Comparison of ENCODE assay signal across 20 mouse cellular contexts in genomic region chr9:32610631-32611030, GRCm38 (mm10). TPM values are rescaled to one million over a fixed set of nuclear protein-coding genes. Genes with fewer than 3 reads are reported as not detected.
DNase-seq lines count a peak whose midpoint lies in the region; ATAC-seq and TF ChIP-seq lines count a peak whose summit lies in the region.
"Had no signal": no experiment of that assay in that cellular context is flagged by ENCODE, and none has a peak within 500 bp of the region (broad histone marks: within the 10 kb centered on the region; RNA-seq: fewer than 3 reads in every experiment).

No protein-coding gene starts in this region.

- no peak overlapping the region for H3K4me3 ChIP-seq in kidney, postnatal 0 days (replicated peaks; ENCODE audit: low read depth, low read length)
- no peak overlapping the region for H3K4me3 ChIP-seq in cerebellum, adult 2 months (replicated peaks; ENCODE audit: insufficient read depth, low read depth, low read length)
- H3K4me3 ChIP-seq: forebrain, embryonic 12.5 days; liver, embryonic 13.5 days; lung, embryonic 15.5 days had no signal

- TF ChIP-seq CTCF in Patski (IDR thresholded peaks at IDR 0.05): no peak
- no peak for TF ChIP-seq CTCF in kidney, postnatal 0 days (IDR thresholded peaks at IDR 0.05; ENCODE audit: low read depth)
- TF ChIP-seq CTCF in cerebellum, adult 2 months (IDR thresholded peaks at IDR 0.05; ENCODE audit: borderline replicate concordance, insufficient read depth, low read depth, low read length): no peak

- ATAC-seq in Patski: peak; percentile 70
- peak; percentile 93 for ATAC-seq in kidney, postnatal 0 days (replicated peaks; ENCODE audit: low FRiP score, low read depth)
- ATAC-seq: CD4-positive, CD25-positive, alpha-beta regulatory T cell, adult 4 months; hindbrain, postnatal 0 days had no signal

- CTCF ChIA-PET in Patski (lab: Charles Lee): interaction anchor here (1.3 kb wide), 1 partner anchor 18 kb away, joined by 4 read pairs; no protein-coding TSS in a partner anchor

- peaks cover 3% of the 10 kb centered on the region; the same call in 1 of the 2 replicates for H3K4me1 ChIP-seq in kidney, postnatal 0 days (replicated peaks; ENCODE audit: insufficient read depth, low read length)
- H3K4me1 ChIP-seq in cerebellum, adult 2 months (ENCODE audit: control insufficient read depth, insufficient read depth, low read length): no peaks in the 10 kb centered on the region; the same call in 1 of the 2 replicates

- no peak overlapping the region for H3K9ac ChIP-seq in kidney, postnatal 0 days (ENCODE audit: low read depth, low read length)
- H3K9ac ChIP-seq: forebrain, embryonic 12.5 days; liver, embryonic 13.5 days; lung, embryonic 15.5 days had no signal

- no peaks in the 10 kb centered on the region for H3K27me3 ChIP-seq in Patski
- no peaks in the 10 kb centered on the region for H3K27me3 ChIP-seq in kidney, postnatal 0 days (ENCODE audit: insufficient read depth, low read length)
- peaks cover 1% of the 10 kb centered on the region; the same call in 1 of the 2 replicates for H3K27me3 ChIP-seq in cerebellum, adult 2 months (ENCODE audit: control insufficient read depth, insufficient read depth, low read length)
- H3K27me3 ChIP-seq: lung, embryonic 15.5 days had no signal

- 53% methylated on average over 4 of the region's 4 CpGs for WGBS in kidney, postnatal 0 days
- WGBS in cerebellum, adult 2 months: 66% methylated on average over 4 of the region's 4 CpGs

- DNase-seq in A20 (ENCODE audit: low read depth, low spot score): peak; percentile 76
- peak; percentile 62 for DNase-seq in Patski (ENCODE audit: low read depth, low spot score)
- DNase-seq in kidney, postnatal 0 days (ENCODE audit: low spot score): no peak
- peak; percentile 50 for DNase-seq in thymus, postnatal 0 days (ENCODE audit: low spot score)
- no peak for DNase-seq in cerebellum, adult 2 months
- DNase-seq in spleen, adult 12 weeks (ENCODE audit: low spot score): no peak
- DNase-seq in T-cell, adult 2 months (ENCODE audit: low spot score): no peak
- DNase-seq: adrenal gland, adult 8-10 months; cerebellum, adult 11 months; cerebellum, postnatal 36 days; gastrocnemius, postnatal 14 days; liver, embryonic 13.5 days; right cerebral cortex, adult 18-20 months; spleen, adult 18-20 months had no signal

- in situ Hi-C loops in Patski (cut with MboI; ENCODE audit: low pct_unique_long_range_greater_than_20kb): loop anchor here (5.0 kb wide), 1 partner anchor 82 kb away; no protein-coding TSS in a partner anchor

- TF ChIP-seq POLR2A in cerebellum, adult 2 months (IDR thresholded peaks at IDR 0.05; ENCODE audit: borderline replicate concordance, insufficient read depth, low read length): no peak

- H3K9me3 ChIP-seq in kidney, postnatal 0 days (replicated peaks; ENCODE audit: low read length): no peaks in the 10 kb centered on the region
- H3K9me3 ChIP-seq: forebrain, embryonic 12.5 days; liver, embryonic 13.5 days; lung, embryonic 15.5 days had no signal

- POLR2A ChIA-PET in Patski (lab: Charles Lee): no interaction called here

- H3K36me3 ChIP-seq in kidney, postnatal 0 days (ENCODE audit: insufficient read depth, low read length): no peaks in the 10 kb centered on the region
- H3K36me3 ChIP-seq: forebrain, embryonic 12.5 days; G1E; liver, embryonic 13.5 days; lung, embryonic 15.5 days had no signal

- peak overlapping the region; percentile 76 for H3K27ac ChIP-seq in kidney, postnatal 0 days
- no peak overlapping the region for H3K27ac ChIP-seq in cerebellum, adult 2 months (ENCODE audit: insufficient read depth, low read length)
- H3K27ac ChIP-seq: forebrain, embryonic 12.5 days; hindbrain, postnatal 0 days; liver, embryonic 13.5 days; lung, embryonic 15.5 days had no signal

- H3K4me2 ChIP-seq in kidney, postnatal 0 days (ENCODE audit: low read length): no peak overlapping the region
- H3K4me2 ChIP-seq: forebrain, embryonic 12.5 days; heart, embryonic 11.5 days; liver, embryonic 13.5 days; lung, embryonic 15.5 days had no signal

RNA-seq across cellular contexts. Expression of gene Ets1, which starts 25.4 kb away (rescaled TPM):
- 48.3 TPM for polyA plus RNA-seq in Patski (2021)
- 48.1 and 50.2 TPM in 2 replicates for polyA plus RNA-seq in kidney, postnatal 0 days (2015; fragmentation: Nextera tagmentation; extraction: Ambion mirVana)
- polyA plus RNA-seq in thymus, postnatal 0 days (2015; fragmentation: Nextera tagmentation; extraction: Ambion mirVana): 324 and 355 TPM in 2 replicates
- 5.8 and 6.8 TPM in 2 replicates for polyA plus RNA-seq in cerebellum, adult 2 months (2012; rRNA removed)
- polyA plus RNA-seq: G1E had no signal

Comparison
In these comparisons a context has a peak if more than half of its experiments do, and no peak if none do; other contexts are left out.
1. DNase-seq: peak in A20 (single experiment), Patski (single experiment) and thymus, postnatal 0 days (single experiment); none in kidney, postnatal 0 days (single experiment), cerebellum, adult 2 months (0 of 2), spleen, adult 12 weeks (single experiment) and T-cell, adult 2 months (single experiment).